Mouse (Mus musculus) spleen, adult 2 months (tissue): ENCODE data around the gene Upp2. TPM values are rescaled to one million over a fixed set of nuclear protein-coding genes. Genes with fewer than 3 reads are reported as not detected.

Source experiments
- DNase-seq, 2 experiments: peaks; one replicate each; pipeline versions ENCODE4 v3.0.0 to v3.0.0-alpha.2; 2012 to 2021; ENCODE audit warnings: low spot score in 2 of 2, low read depth in 1 of 2
- H3K27ac ChIP-seq: fragments of 200-500 bp; 2 replicates; pipeline ENCODE4 v1.5.1; 2012; ENCODE audit warnings: low read length, inconsistent platforms; ENCODE audit not compliant: insufficient read depth
- H3K27me3 ChIP-seq: fragments of 200-500 bp; 2 replicates; pipeline ENCODE4 v1.6.1; 2012; ENCODE audit warnings: mild to moderate bottlenecking, moderate library complexity, low read length, inconsistent platforms; ENCODE audit not compliant: control insufficient read depth, insufficient read depth
- H3K36me3 ChIP-seq: fragments of 200-500 bp; 2 replicates; pipeline ENCODE4 v1.6.1; 2012; ENCODE audit warnings: mild to moderate bottlenecking, low read length, inconsistent platforms; ENCODE audit not compliant: control insufficient read depth, insufficient read depth
- H3K4me1 ChIP-seq: fragments of 200-500 bp; 2 replicates; pipeline ENCODE4 v1.6.1; 2011; ENCODE audit warnings: inconsistent platforms; ENCODE audit not compliant: control insufficient read depth, insufficient read depth, insufficient read length
- H3K4me3 ChIP-seq: fragments of 200-500 bp; 2 replicates; pipeline ENCODE4 v1.5.1; 2011; ENCODE audit warnings: mild to moderate bottlenecking, inconsistent platforms; ENCODE audit not compliant: insufficient read depth, insufficient read length; ENCODE audit errors: extremely low read depth
- CTCF ChIP-seq: fragments of 200-500 bp; IDR thresholded peaks from 2 replicates; pipeline ENCODE4 v1.5.1; 2011; ENCODE audit warnings: mild to moderate bottlenecking, inconsistent platforms; ENCODE audit not compliant: insufficient read depth, insufficient read length, insufficient replicate concordance; ENCODE audit errors: extremely low read depth
- POLR2A ChIP-seq: fragments of 200-500 bp; IDR thresholded peaks from 2 replicates; pipeline ENCODE4 v1.6.1; 2011; ENCODE audit warnings: low read depth, low read length, inconsistent platforms
- WGBS: fragments of 180-500 bp; shearing (Covaris S2); methylation state at CpG from one replicate; pipeline ENCODE4 v1.1.7; 2018; 5-methylcytosine and 5-hydroxymethylcytosine counted together
- polyA plus RNA-seq: library from polyadenylated mRNA; depleted of rRNA; stranded (reverse); fragments of >200 nt; gene quantifications from 2 replicates; pipeline ENCODE4 v1.2.3, GENCODE M21; 2012

The Upp2 gene
- polyA plus RNA-seq, 1 experiment = 1.3 TPM

- Histone ChIP-seq H3K4me1 (no peaks in the 10 kb centered on the region; the same call in 1 of the 2 replicates), H3K36me3 (no peaks in the 10 kb centered on the region), H3K27ac (no peak overlapping the region), H3K27me3 (no peaks in the 10 kb centered on the region), H3K4me3 (no peak overlapping the region)
- WGBS = 81% methylated on average over 3 of the region's 3 CpGs
- DNase-seq = no peak
- TF ChIP-seq CTCF (no peak), POLR2A (no peak)
These were observed 36.3 kb downstream of the Upp2 start for GRCm38 (mm10) chr2:58603379-58603778.

GRCm38 (mm10) chr2:58604791-58605190 lies 37.7 kb downstream of the Upp2 start:
- H3K36me3 ChIP-seq = no peaks in the 10 kb centered on the region
- TF ChIP-seq POLR2A (no peak), CTCF (no peak)
- no peak overlapping the region for H3K27ac ChIP-seq
- no peaks in the 10 kb centered on the region for H3K27me3 ChIP-seq
- whole genome bisulfite sequencing = 93% methylated on average over 3 of the region's 3 CpGs
- no peaks in the 10 kb centered on the region; the same call in 1 of the 2 replicates for H3K4me1 ChIP-seq
- no peak overlapping the region for H3K4me3 ChIP-seq
- no peak for DNase-seq

DNA sequence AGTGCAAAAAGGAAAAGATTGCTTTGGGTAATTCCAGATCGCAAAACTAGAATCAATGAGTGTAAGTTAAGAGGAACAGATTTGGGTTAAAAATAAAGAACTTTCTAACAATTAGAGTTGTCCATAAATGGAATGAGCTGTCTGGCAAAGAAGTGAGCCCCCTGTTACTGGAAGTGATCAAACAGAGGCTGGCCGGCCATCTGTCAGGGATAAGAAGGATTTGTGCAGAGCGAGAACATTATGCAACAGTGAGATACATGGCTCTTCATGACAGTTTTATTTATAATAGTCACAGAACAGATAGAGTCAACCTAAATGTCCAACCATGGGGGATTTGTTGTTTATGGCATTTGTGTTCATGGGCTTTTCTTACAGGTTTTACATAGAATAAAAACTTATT lies 46.6 kb downstream of the Upp2 start:
- 92% methylated on average over 3 of the region's 3 CpGs for WGBS
- no peak for DNase-seq
- Histone ChIP-seq H3K4me1 (no peaks in the 10 kb centered on the region), H3K4me3 (no peak overlapping the region), H3K27ac (no peak overlapping the region), H3K27me3 (no peaks in the 10 kb centered on the region), H3K36me3 (no peaks in the 10 kb centered on the region)
- TF ChIP-seq CTCF = no peak

DNA sequence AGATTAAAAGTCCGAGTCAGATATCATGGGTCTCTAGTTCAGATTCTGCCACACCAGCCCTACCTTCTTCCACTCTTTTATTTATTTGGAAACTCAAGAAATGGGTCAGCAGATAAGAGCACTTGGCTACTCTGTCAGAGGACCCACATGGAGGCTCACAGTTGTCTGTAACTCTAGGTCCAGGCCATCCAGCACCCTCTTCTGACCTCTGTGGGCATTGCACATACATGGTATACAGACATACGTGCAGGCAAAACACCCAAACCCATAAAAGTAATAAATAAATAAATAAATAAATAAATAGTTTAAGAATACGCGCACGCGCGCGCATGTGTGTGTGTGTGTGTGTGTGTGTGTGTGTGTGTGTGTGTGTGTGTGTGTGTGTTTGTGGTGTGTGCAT lies 47.8 kb downstream of the Upp2 start:
- no peak overlapping the region for H3K4me3 ChIP-seq
- no peak overlapping the region for H3K27ac ChIP-seq
- DNase-seq = no peak
- no peaks in the 10 kb centered on the region for H3K36me3 ChIP-seq
- no peaks in the 10 kb centered on the region for H3K4me1 ChIP-seq
- H3K27me3 ChIP-seq = no peaks in the 10 kb centered on the region
- 97% methylated on average over 8 of the region's 8 CpGs for WGBS
- no peak for TF ChIP-seq CTCF
- no peak for TF ChIP-seq POLR2A

DNA sequence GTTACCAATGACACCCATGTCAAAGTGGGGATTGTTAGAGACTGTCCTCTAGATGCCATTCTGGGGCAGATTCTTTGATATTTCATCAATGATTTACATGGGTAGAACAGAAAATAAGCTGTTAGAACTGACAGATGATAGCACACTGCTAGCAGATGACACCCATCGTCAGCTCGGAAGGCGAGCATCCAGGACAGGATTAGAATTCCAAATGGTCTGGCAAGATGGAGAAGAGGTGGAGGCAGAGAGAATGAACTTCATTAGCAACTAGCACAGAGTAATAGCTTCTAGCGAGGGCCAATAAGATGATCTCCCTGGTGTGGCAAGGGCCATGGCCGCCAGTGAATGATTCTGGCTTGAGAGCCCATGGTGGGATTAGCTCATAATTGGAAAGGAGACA lies 48.7 kb downstream of the Upp2 start:
- 93% methylated on average over 5 of the region's 5 CpGs for WGBS
- no peak overlapping the region for H3K27ac ChIP-seq
- no peaks in the 10 kb centered on the region for H3K27me3 ChIP-seq
- DNase-seq = no peak
- no peaks in the 10 kb centered on the region for H3K36me3 ChIP-seq
- no peaks in the 10 kb centered on the region for H3K4me1 ChIP-seq
- no peak overlapping the region for H3K4me3 ChIP-seq
- TF ChIP-seq CTCF (no peak), POLR2A (no peak)

DNA sequence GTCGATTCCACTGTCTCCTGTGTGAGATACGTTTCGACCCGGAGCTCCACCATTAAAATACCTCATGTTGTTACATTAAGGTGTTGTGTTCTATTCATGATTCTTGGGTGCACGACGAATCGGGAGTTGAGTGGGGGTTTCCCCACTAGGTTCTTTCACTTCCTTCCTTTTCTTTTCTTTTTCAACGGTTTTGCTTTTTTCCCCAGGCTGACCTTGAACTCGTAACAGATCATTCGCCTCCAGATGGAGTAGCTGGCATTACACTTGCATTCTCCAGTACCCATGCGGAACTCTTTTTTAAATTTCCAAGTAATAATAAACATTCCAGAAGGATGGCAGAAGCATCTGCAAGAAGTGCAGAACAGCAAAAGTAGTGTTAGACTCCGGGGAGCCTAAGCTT lies 58.1 kb downstream of the Upp2 start:
- Histone ChIP-seq H3K27me3 (no peaks in the 10 kb centered on the region), H3K27ac (no peak overlapping the region), H3K4me3 (no peak overlapping the region), H3K36me3 (no peaks in the 10 kb centered on the region), H3K4me1 (no peaks in the 10 kb centered on the region)
- DNase-seq = no peak
- no peak for TF ChIP-seq POLR2A
- no peak for TF ChIP-seq CTCF
- WGBS = 87% methylated on average over 12 of the region's 12 CpGs

- TF ChIP-seq CTCF (no peak), POLR2A (no peak)
- H3K27me3 ChIP-seq = no peaks in the 10 kb centered on the region
- 72% methylated on average over 2 of the region's 2 CpGs for WGBS
These were observed 58.6 kb downstream of the Upp2 start for GRCm38 (mm10) chr2:58625681-58626080.

More at GRCm38 (mm10) chr2:58625681-58626080, 58.6 kb downstream of the Upp2 start:
- H3K27ac ChIP-seq = no peak overlapping the region
- H3K4me1 ChIP-seq = no peaks in the 10 kb centered on the region
- H3K4me3 ChIP-seq = no peak overlapping the region; the same call in 1 of the 2 replicates
- no peaks in the 10 kb centered on the region for H3K36me3 ChIP-seq
- DNase-seq = no peak
